ENCODE assay signal across 16 mouse cellular contexts in genomic region chr11:96278324-96278723, GRCm38 (mm10). TPM values are rescaled to one million over a fixed set of nuclear protein-coding genes. Genes with fewer than 3 reads are reported as not detected.
A peak's percentile ranks its signal among the peaks of the same experiment; 100 is the strongest.
DNase-seq lines count a peak whose midpoint lies in the region; ATAC-seq and TF ChIP-seq lines count a peak whose summit lies in the region.
"Had no signal": no experiment of that assay in that cellular context is flagged by ENCODE, and none has a peak within 500 bp of the region (broad histone marks: within the 10 kb centered on the region; RNA-seq: fewer than 3 reads in every experiment).

No protein-coding gene starts in this region.

- no peaks in the 10 kb centered on the region for H3K36me3 ChIP-seq in hindbrain, embryonic 16.5 days (ENCODE audit: control insufficient read depth, insufficient read depth, low read length)
- no peaks in the 10 kb centered on the region for H3K36me3 ChIP-seq in hindbrain, embryonic 10.5 days
- no peaks in the 10 kb centered on the region for H3K36me3 ChIP-seq in neural tube, embryonic 11.5 days (ENCODE audit: control insufficient read depth, insufficient read depth, low read length)
- no peaks in the 10 kb centered on the region for H3K36me3 ChIP-seq in intestine, postnatal 0 days (ENCODE audit: control insufficient read depth, insufficient read depth)
- H3K36me3 ChIP-seq in neural tube, embryonic 15.5 days, result no peaks in the 10 kb centered on the region
- H3K36me3 ChIP-seq: forebrain, embryonic 10.5 days; heart, embryonic 15.5 days; liver, embryonic 12.5 days had no signal

- peak overlapping the region; percentile 3; the same call in 1 of the 2 replicates for H3K4me2 ChIP-seq in hindbrain, embryonic 16.5 days (ENCODE audit: low read length)
- peak overlapping the region; percentile 100 for H3K4me2 ChIP-seq in neural tube, embryonic 11.5 days (ENCODE audit: low read depth)
- peak overlapping the region; percentile 45 for H3K4me2 ChIP-seq in intestine, postnatal 0 days (replicated peaks; ENCODE audit: low read depth)
- H3K4me2 ChIP-seq in neural tube, embryonic 15.5 days, result peak overlapping the region; percentile 87
- H3K4me2 ChIP-seq: heart, embryonic 15.5 days; liver, embryonic 12.5 days had no signal

- WGBS in hindbrain, embryonic 16.5 days, result 15% methylated on average over 14 of the region's 14 CpGs
- 19% methylated on average over 14 of the region's 14 CpGs for WGBS in hindbrain, embryonic 10.5 days
- 3% methylated on average over 14 of the region's 14 CpGs for WGBS in neural tube, embryonic 11.5 days
- 19% methylated on average over 14 of the region's 14 CpGs for WGBS in intestine, postnatal 0 days
- WGBS in neural tube, embryonic 15.5 days, result 4% methylated on average over 14 of the region's 14 CpGs

- H3K4me3 ChIP-seq in hindbrain, embryonic 16.5 days (ENCODE audit: low read length), result no peak overlapping the region
- no peak overlapping the region for H3K4me3 ChIP-seq in hindbrain, embryonic 10.5 days
- peak overlapping the region; percentile 96 for H3K4me3 ChIP-seq in neural tube, embryonic 11.5 days (ENCODE audit: low read depth, low read length)
- H3K4me3 ChIP-seq in intestine, postnatal 0 days (ENCODE audit: low read depth, low read length), result peak overlapping the region; percentile 9; the same call in 1 of the 2 replicates
- H3K4me3 ChIP-seq in neural tube, embryonic 15.5 days (replicated peaks), result peak overlapping the region; percentile 29
- H3K4me3 ChIP-seq: forebrain, embryonic 10.5 days; heart, embryonic 15.5 days; liver, embryonic 12.5 days; myocyte had no signal

- H3K9me3 ChIP-seq in hindbrain, embryonic 16.5 days (ENCODE audit: control insufficient read depth, low read length), result no peaks in the 10 kb centered on the region
- H3K9me3 ChIP-seq in hindbrain, embryonic 10.5 days, result no peaks in the 10 kb centered on the region
- H3K9me3 ChIP-seq in neural tube, embryonic 11.5 days (ENCODE audit: control insufficient read depth, low read length), result no peaks in the 10 kb centered on the region
- H3K9me3 ChIP-seq in intestine, postnatal 0 days (ENCODE audit: control insufficient read depth), result no peaks in the 10 kb centered on the region
- no peaks in the 10 kb centered on the region for H3K9me3 ChIP-seq in neural tube, embryonic 15.5 days (replicated peaks)
- H3K9me3 ChIP-seq: forebrain, embryonic 10.5 days; heart, embryonic 15.5 days; liver, embryonic 12.5 days had no signal

- no peaks in the 10 kb centered on the region for H3K4me1 ChIP-seq in hindbrain, embryonic 16.5 days (ENCODE audit: control insufficient read depth, insufficient read depth, low read depth, low read length)
- peaks cover 5% of the 10 kb centered on the region; the same call in 1 of the 2 replicates for H3K4me1 ChIP-seq in hindbrain, embryonic 10.5 days (replicated peaks)
- H3K4me1 ChIP-seq in neural tube, embryonic 11.5 days (ENCODE audit: control insufficient read depth, insufficient read depth, low read length), result peaks cover 23% of the 10 kb centered on the region
- H3K4me1 ChIP-seq in intestine, postnatal 0 days (replicated peaks; ENCODE audit: control insufficient read depth, insufficient read depth, low read length), result no peaks in the 10 kb centered on the region
- H3K4me1 ChIP-seq in neural tube, embryonic 15.5 days, result peaks cover 80% of the 10 kb centered on the region
- H3K4me1 ChIP-seq: liver, embryonic 12.5 days had no signal

- TF ChIP-seq CTCF in intestine, postnatal 0 days (IDR thresholded peaks at IDR 0.05; ENCODE audit: low read depth), result no peak

- H3K9ac ChIP-seq in hindbrain, embryonic 16.5 days (ENCODE audit: low read depth, low read length), result no peak overlapping the region
- peak overlapping the region; percentile 100 for H3K9ac ChIP-seq in neural tube, embryonic 11.5 days (ENCODE audit: low read length)
- H3K9ac ChIP-seq in intestine, postnatal 0 days (ENCODE audit: low read depth, low read length), result no peak overlapping the region
- peak overlapping the region; percentile 59 for H3K9ac ChIP-seq in neural tube, embryonic 15.5 days (replicated peaks)
- H3K9ac ChIP-seq: heart, embryonic 15.5 days; liver, embryonic 12.5 days; lung, embryonic 14.5 days had no signal

- no peak for DNase-seq in hindbrain, embryonic 10.5 days (ENCODE audit: low spot score)
- no peak for DNase-seq in neural tube, embryonic 11.5 days (ENCODE audit: low spot score)
- DNase-seq in neural tube, embryonic 10.5 days (ENCODE audit: extremely low spot score, low spot score), result no peak
- no peak for DNase-seq in thymus, postnatal 14 days
- DNase-seq in cerebellum, postnatal 36 days, result no peak

- ATAC-seq in hindbrain, embryonic 16.5 days, result no peak
- no peak for ATAC-seq in neural tube, embryonic 11.5 days (ENCODE audit: insufficient read depth, low FRiP score, low TSS enrichment)
- no peak for ATAC-seq in intestine, postnatal 0 days
- ATAC-seq in neural tube, embryonic 15.5 days (ENCODE audit: low FRiP score), result no peak
- ATAC-seq: liver, embryonic 12.5 days had no signal

- H3K27me3 ChIP-seq in hindbrain, embryonic 16.5 days (replicated peaks; ENCODE audit: control insufficient read depth, insufficient read depth, low read length), result peaks cover 70% of the 10 kb centered on the region
- peaks cover 100% of the 10 kb centered on the region for H3K27me3 ChIP-seq in hindbrain, embryonic 10.5 days (ENCODE audit: insufficient read depth, poor library complexity, severe bottlenecking)
- H3K27me3 ChIP-seq in neural tube, embryonic 11.5 days (ENCODE audit: control insufficient read depth, insufficient read depth, low read length), result peaks cover 5% of the 10 kb centered on the region; the same call in 1 of the 2 replicates
- H3K27me3 ChIP-seq in intestine, postnatal 0 days (replicated peaks; ENCODE audit: control insufficient read depth, insufficient read depth, low read length), result peaks cover 82% of the 10 kb centered on the region
- H3K27me3 ChIP-seq in neural tube, embryonic 15.5 days (replicated peaks), result no peaks in the 10 kb centered on the region

- no peak overlapping the region; the same call in 1 of the 2 replicates for H3K27ac ChIP-seq in hindbrain, embryonic 16.5 days (ENCODE audit: low read depth, low read length)
- H3K27ac ChIP-seq in hindbrain, embryonic 10.5 days, result no peak overlapping the region
- H3K27ac ChIP-seq in neural tube, embryonic 11.5 days (ENCODE audit: low read depth, low read length), result peak overlapping the region; percentile 100
- no peak overlapping the region for H3K27ac ChIP-seq in intestine, postnatal 0 days (ENCODE audit: low read depth, low read length)
- H3K27ac ChIP-seq in neural tube, embryonic 15.5 days (replicated peaks), result peak overlapping the region; percentile 99
- H3K27ac ChIP-seq: forebrain, embryonic 10.5 days; heart, embryonic 15.5 days; liver, embryonic 12.5 days had no signal

RNA-seq across cellular contexts. Expression of gene Hoxb8, which starts 3.4 kb away (rescaled TPM):
- 15.1 and 15.9 TPM in 2 replicates for polyA plus RNA-seq in hindbrain, embryonic 16.5 days (2015; fragmentation: Nextera tagmentation; extraction: Ambion mirVana)
- polyA plus RNA-seq in hindbrain, embryonic 10.5 days (2016; fragmentation: Nextera tagmentation; extraction: Ambion mirVana), result 0.08 TPM in 1 of 2 replicates, not detected in the other
- 27.9 and 28.2 TPM in 2 replicates for polyA plus RNA-seq in neural tube, embryonic 11.5 days (2014; fragmentation: Nextera tagmentation; extraction: Ambion mirVana)
- 1.0 and 1.1 TPM in 2 replicates for polyA plus RNA-seq in intestine, postnatal 0 days (2015; fragmentation: Nextera tagmentation; extraction: Ambion mirVana)
- 63.1 and 71.8 TPM in 2 replicates for polyA plus RNA-seq in neural tube, embryonic 15.5 days (2015; fragmentation: Nextera tagmentation; extraction: Ambion mirVana)
- polyA plus RNA-seq: CD4-positive, CD25-positive, alpha-beta regulatory T cell, adult 4 months; embryonic facial prominence, embryonic 14.5 days; forebrain, embryonic 10.5 days; heart, embryonic 15.5 days; liver, embryonic 12.5 days; midbrain, embryonic 14.5 days had no signal

RNA-seq across cellular contexts. Expression of gene Hoxb9, which starts 7.1 kb away (rescaled TPM):
- polyA plus RNA-seq in hindbrain, embryonic 16.5 days (2015; fragmentation: Nextera tagmentation; extraction: Ambion mirVana), result 1.4 and 5.2 TPM in 2 replicates
- polyA plus RNA-seq in hindbrain, embryonic 10.5 days (2016; fragmentation: Nextera tagmentation; extraction: Ambion mirVana), result not detected in 2 replicates
- polyA plus RNA-seq in neural tube, embryonic 11.5 days (2014; fragmentation: Nextera tagmentation; extraction: Ambion mirVana), result 60.7 and 67.9 TPM in 2 replicates
- polyA plus RNA-seq in intestine, postnatal 0 days (2015; fragmentation: Nextera tagmentation; extraction: Ambion mirVana), result 0.37 and 1.5 TPM in 2 replicates
- 55.7 and 57.5 TPM in 2 replicates for polyA plus RNA-seq in neural tube, embryonic 15.5 days (2015; fragmentation: Nextera tagmentation; extraction: Ambion mirVana)
- polyA plus RNA-seq: forebrain, embryonic 10.5 days; liver, embryonic 12.5 days; midbrain, embryonic 14.5 days had no signal

RNA-seq across cellular contexts. Expression of gene Hoxb7, which starts 8.1 kb away (rescaled TPM):
- polyA plus RNA-seq in hindbrain, embryonic 16.5 days (2015; fragmentation: Nextera tagmentation; extraction: Ambion mirVana), result 29.3 and 33.1 TPM in 2 replicates
- polyA plus RNA-seq in hindbrain, embryonic 10.5 days (2016; fragmentation: Nextera tagmentation; extraction: Ambion mirVana), result not detected in 2 replicates
- 65.5 and 65.9 TPM in 2 replicates for polyA plus RNA-seq in neural tube, embryonic 11.5 days (2014; fragmentation: Nextera tagmentation; extraction: Ambion mirVana)
- polyA plus RNA-seq in intestine, postnatal 0 days (2015; fragmentation: Nextera tagmentation; extraction: Ambion mirVana), result 7.6 and 8.5 TPM in 2 replicates
- polyA plus RNA-seq in neural tube, embryonic 15.5 days (2015; fragmentation: Nextera tagmentation; extraction: Ambion mirVana), result 101 and 115 TPM in 2 replicates
- polyA plus RNA-seq: CD4-positive, CD25-positive, alpha-beta regulatory T cell, adult 4 months; forebrain, embryonic 10.5 days; midbrain, embryonic 14.5 days had no signal

RNA-seq across cellular contexts. Expression of gene Hoxb6, which starts 14.0 kb away (rescaled TPM):
- 49.9 and 53.3 TPM in 2 replicates for polyA plus RNA-seq in hindbrain, embryonic 16.5 days (2015; fragmentation: Nextera tagmentation; extraction: Ambion mirVana)
- 0.31 TPM in 1 of 2 replicates, not detected in the other for polyA plus RNA-seq in hindbrain, embryonic 10.5 days (2016; fragmentation: Nextera tagmentation; extraction: Ambion mirVana)
- polyA plus RNA-seq in neural tube, embryonic 11.5 days (2014; fragmentation: Nextera tagmentation; extraction: Ambion mirVana), result 81.4 and 87.2 TPM in 2 replicates
- 5.7 and 6.4 TPM in 2 replicates for polyA plus RNA-seq in intestine, postnatal 0 days (2015; fragmentation: Nextera tagmentation; extraction: Ambion mirVana)
- polyA plus RNA-seq in neural tube, embryonic 15.5 days (2015; fragmentation: Nextera tagmentation; extraction: Ambion mirVana), result 109 and 135 TPM in 2 replicates
- polyA plus RNA-seq: CD4-positive, CD25-positive, alpha-beta regulatory T cell, adult 4 months; forebrain, embryonic 10.5 days; midbrain, embryonic 14.5 days; myocyte had no signal

RNA-seq across cellular contexts. Expression of gene Hoxb5, which starts 24.8 kb away (rescaled TPM):
- 120 and 133 TPM in 2 replicates for polyA plus RNA-seq in hindbrain, embryonic 16.5 days (2015; fragmentation: Nextera tagmentation; extraction: Ambion mirVana)
- polyA plus RNA-seq in hindbrain, embryonic 10.5 days (2016; fragmentation: Nextera tagmentation; extraction: Ambion mirVana), result 0.14 and 6.3 TPM in 2 replicates
- polyA plus RNA-seq in neural tube, embryonic 11.5 days (2014; fragmentation: Nextera tagmentation; extraction: Ambion mirVana), result 49.0 and 49.1 TPM in 2 replicates
- polyA plus RNA-seq in intestine, postnatal 0 days (2015; fragmentation: Nextera tagmentation; extraction: Ambion mirVana), result 14.7 and 15.8 TPM in 2 replicates
- 39.5 and 106 TPM in 2 replicates for polyA plus RNA-seq in neural tube, embryonic 15.5 days (2015; fragmentation: Nextera tagmentation; extraction: Ambion mirVana)
- polyA plus RNA-seq: CD4-positive, CD25-positive, alpha-beta regulatory T cell, adult 4 months; forebrain, embryonic 10.5 days; midbrain, embryonic 14.5 days; myocyte had no signal

Comparison
In these comparisons a context has a peak if more than half of its experiments do, and no peak if none do; other contexts are left out.
1. H3K27ac ChIP-seq: peak in neural tube, embryonic 11.5 days (single experiment) and neural tube, embryonic 15.5 days (single experiment); none in hindbrain, embryonic 16.5 days (single experiment), hindbrain, embryonic 10.5 days (single experiment) and intestine, postnatal 0 days (single experiment).
2. H3K4me2 ChIP-seq: peak in every context shown above with its lines; median percentile 100 in neural tube, embryonic 11.5 days; 87 in neural tube, embryonic 15.5 days; 45 in intestine, postnatal 0 days; 3 in hindbrain, embryonic 16.5 days.
3. H3K4me3 ChIP-seq: peak in neural tube, embryonic 11.5 days (single experiment), intestine, postnatal 0 days (single experiment) and neural tube, embryonic 15.5 days (single experiment); none in hindbrain, embryonic 16.5 days (single experiment) and hindbrain, embryonic 10.5 days (single experiment).
4. H3K9ac ChIP-seq: peak in neural tube, embryonic 11.5 days (single experiment) and neural tube, embryonic 15.5 days (single experiment); none in hindbrain, embryonic 16.5 days (single experiment) and intestine, postnatal 0 days (single experiment).